Mouse (Mus musculus) kidney, embryonic 16.5 days (tissue): ENCODE results near the gene Akap13. TPM values are rescaled to one million over a fixed set of nuclear protein-coding genes. Genes with fewer than 3 reads are reported as not detected.

ENCODE experiments used
- ATAC-seq: fragments of 200-750 bp; cut with Nextera tagmentation; 2 replicates; pipeline ENCODE4 v1.8.0; 2017; ENCODE audit warnings: moderate TSS enrichment; ENCODE audit not compliant: low FRiP score, low TSS enrichment
- H3K27ac ChIP-seq: fragments of 300-500 bp; sonication (generic); 2 replicates; pipeline ENCODE4 v1.5.1; 2014; ENCODE audit warnings: low read length
- H3K27me3 ChIP-seq: fragments of 300-500 bp; sonication (generic); 2 replicates; pipeline ENCODE4 v1.6.1; 2014; ENCODE audit warnings: low read length, control low read depth, mixed read lengths; ENCODE audit not compliant: insufficient read depth
- H3K36me3 ChIP-seq: fragments of 300-500 bp; sonication (generic); 2 replicates; pipeline ENCODE4 v1.6.1; 2014; ENCODE audit warnings: low read length, control low read depth, mixed read lengths; ENCODE audit not compliant: insufficient read depth
- H3K4me1 ChIP-seq: fragments of 300-500 bp; sonication (generic); 2 replicates; pipeline ENCODE4 v1.6.1; 2014; ENCODE audit warnings: low read length, control low read depth, mixed read lengths; ENCODE audit not compliant: insufficient read depth
- H3K4me2 ChIP-seq: fragments of 300-500 bp; sonication (generic); replicated peaks from 2 replicates; pipeline ENCODE4 v1.6.1; 2014; ENCODE audit warnings: low read depth, low read length
- H3K4me3 ChIP-seq: fragments of 300-500 bp; sonication (generic); 2 replicates; pipeline ENCODE4 v1.5.1; 2014; ENCODE audit warnings: mild to moderate bottlenecking, low read length
- H3K9ac ChIP-seq: fragments of 300-500 bp; sonication (generic); replicated peaks from 2 replicates; pipeline ENCODE4 v1.6.1; 2014; ENCODE audit warnings: low read length
- H3K9me3 ChIP-seq: fragments of 300-500 bp; sonication (generic); 2 replicates; pipeline ENCODE4 v1.6.1; 2016; ENCODE audit warnings: low read length, control low read depth
- WGBS: fragments of 180-500 bp; shearing (Covaris S2); extraction: QIAGEN DNeasy Blood & Tissue Kit; methylation state at CpG from one replicate; pipeline ENCODE4 v1.1.7; 2014; 5-methylcytosine and 5-hydroxymethylcytosine counted together
- polyA plus RNA-seq: library from polyadenylated mRNA; unstranded; fragments of >200 nt; fragmentation: Nextera tagmentation; extraction: Ambion mirVana; gene quantifications from 2 replicates; pipeline ENCODE4 v1.2.1, GENCODE M21; 2015

Gene Akap13
- polyA plus RNA-seq, 1 experiment from 2014 or later = 35.2 TPM

- Histone ChIP-seq H3K27ac (no peak overlapping the region), H3K9me3 (no peaks in the 10 kb centered on the region), H3K4me2 (no peak overlapping the region), H3K27me3 (no peaks in the 10 kb centered on the region), H3K4me1 (peaks cover 14% of the 10 kb centered on the region), H3K9ac (no peak overlapping the region), H3K36me3 (no peaks in the 10 kb centered on the region), H3K4me3 (no peak overlapping the region)
- no peak for ATAC-seq
- 58% methylated on average over 7 of the region's 7 CpGs for WGBS
Observed at GRCm38 (mm10) chr7:75633807-75634526, 178.6 kb downstream of the Akap13 start.

GRCm38 (mm10) chr7:75638769-75639168, 183.4 kb downstream of the Akap13 start:
- Histone ChIP-seq H3K9me3 (no peaks in the 10 kb centered on the region), H3K27me3 (no peaks in the 10 kb centered on the region), H3K4me3 (no peak overlapping the region), H3K36me3 (no peaks in the 10 kb centered on the region), H3K27ac (no peak overlapping the region), H3K4me2 (no peak overlapping the region), H3K9ac (no peak overlapping the region), H3K4me1 (peaks cover 33% of the 10 kb centered on the region)
- ATAC-seq = no peak
- 46% methylated on average over 3 of the region's 3 CpGs for WGBS

GRCm38 (mm10) chr7:75639541-75639940, 184.2 kb downstream of the Akap13 start:
- no peak; the same call in 1 of the 2 replicates for ATAC-seq
- Histone ChIP-seq H3K27me3 (no peaks in the 10 kb centered on the region), H3K4me3 (no peak overlapping the region), H3K9me3 (no peaks in the 10 kb centered on the region), H3K36me3 (no peaks in the 10 kb centered on the region), H3K27ac (no peak overlapping the region), H3K4me1 (peaks cover 36% of the 10 kb centered on the region), H3K4me2 (no peak overlapping the region), H3K9ac (no peak overlapping the region)
- 29% methylated on average over 3 of the region's 3 CpGs for WGBS

GRCm38 (mm10) chr7:75640074-75640473, 184.7 kb downstream of the Akap13 start:
- H3K27ac ChIP-seq = no peak overlapping the region
- ATAC-seq = no peak
- no peak overlapping the region for H3K4me2 ChIP-seq
- no peak overlapping the region for H3K4me3 ChIP-seq
- no peaks in the 10 kb centered on the region for H3K27me3 ChIP-seq
- no peak overlapping the region for H3K9ac ChIP-seq
- H3K36me3 ChIP-seq = no peaks in the 10 kb centered on the region
- H3K9me3 ChIP-seq = no peaks in the 10 kb centered on the region
- peaks cover 38% of the 10 kb centered on the region for H3K4me1 ChIP-seq

GRCm38 (mm10) chr7:75640671-75641070, 185.3 kb downstream of the Akap13 start:
- ATAC-seq = no peak
- Histone ChIP-seq H3K4me1 (peaks cover 42% of the 10 kb centered on the region), H3K9me3 (no peaks in the 10 kb centered on the region), H3K36me3 (no peaks in the 10 kb centered on the region), H3K27ac (peak overlapping the region; percentile 85; the same call in 1 of the 2 replicates), H3K4me2 (no peak overlapping the region), H3K27me3 (no peaks in the 10 kb centered on the region), H3K4me3 (no peak overlapping the region), H3K9ac (no peak overlapping the region)
- WGBS = 45% methylated on average over 2 of the region's 2 CpGs

- 0 out of 2 replicates have a peak, but pooled peaks have one; percentile 20 for ATAC-seq
- 42% methylated on average over 9 of the region's 9 CpGs for WGBS
- peak overlapping the region; percentile 44 for H3K4me2 ChIP-seq
Observed at GRCm38 (mm10) chr7:75641415-75642177, 186.3 kb downstream of the Akap13 start.

GRCm38 (mm10) chr7:75642178-75642777, 186.9 kb downstream of the Akap13 start:
- 4% methylated on average over 9 of the region's 9 CpGs for WGBS
- peak overlapping the region; percentile 44 for H3K4me2 ChIP-seq
- peak overlapping the region; percentile 85 for H3K27ac ChIP-seq
- no peaks in the 10 kb centered on the region for H3K27me3 ChIP-seq
- H3K4me3 ChIP-seq = peak overlapping the region; percentile 18
- H3K9ac ChIP-seq = no peak overlapping the region; the same call in 1 of the 2 replicates
- peaks cover 43% of the 10 kb centered on the region for H3K4me1 ChIP-seq
- no peaks in the 10 kb centered on the region for H3K9me3 ChIP-seq
- no peaks in the 10 kb centered on the region for H3K36me3 ChIP-seq
- ATAC-seq = peak; percentile 96

More at GRCm38 (mm10) chr7:75641415-75642177, 186.3 kb downstream of the Akap13 start:
- Histone ChIP-seq H3K4me1 (peaks cover 43% of the 10 kb centered on the region), H3K27ac (peak overlapping the region; percentile 85), H3K27me3 (no peaks in the 10 kb centered on the region), H3K9me3 (no peaks in the 10 kb centered on the region), H3K36me3 (no peaks in the 10 kb centered on the region), H3K9ac (no peak overlapping the region), H3K4me3 (no peak overlapping the region)

- 39% methylated on average over 16 of the region's 16 CpGs for WGBS
- peak overlapping the region; percentile 85 for H3K27ac ChIP-seq
- H3K9ac ChIP-seq = peak overlapping the region; percentile 53; the same call in 1 of the 2 replicates
- H3K4me3 ChIP-seq = peak overlapping the region; percentile 23
- no peaks in the 10 kb centered on the region for H3K27me3 ChIP-seq
- ATAC-seq = no peak
- peaks cover 43% of the 10 kb centered on the region for H3K4me1 ChIP-seq
- H3K9me3 ChIP-seq = no peaks in the 10 kb centered on the region
- H3K36me3 ChIP-seq = no peaks in the 10 kb centered on the region
- peak overlapping the region; percentile 44 for H3K4me2 ChIP-seq
Observed at GRCm38 (mm10) chr7:75642846-75643563, 187.7 kb downstream of the Akap13 start.

GRCm38 (mm10) chr7:75643986-75644385, 188.7 kb downstream of the Akap13 start:
- peak overlapping the region; percentile 36 for H3K4me2 ChIP-seq
- H3K27ac ChIP-seq = peak overlapping the region; percentile 68
- no peak for ATAC-seq
- no peaks in the 10 kb centered on the region for H3K9me3 ChIP-seq
- H3K4me3 ChIP-seq = peak overlapping the region; percentile 19
- WGBS = 54% methylated on average over 4 of the region's 4 CpGs
- 0 out of 2 replicates have a peak, but pooled peaks cover 3% of the 10 kb centered on the region for H3K36me3 ChIP-seq
- 0 out of 2 replicates have a peak overlapping the region, but pooled peaks have one; percentile 22 for H3K9ac ChIP-seq
- H3K4me1 ChIP-seq = peaks cover 43% of the 10 kb centered on the region
- no peaks in the 10 kb centered on the region for H3K27me3 ChIP-seq
